Mouse (Mus musculus) left cerebral cortex, postnatal 14 days (tissue): ENCODE data around the gene Vip. TPM values are rescaled to one million over a fixed set of nuclear protein-coding genes. Genes with fewer than 3 reads are reported as not detected.

Experiments
- total RNA-seq, 2 experiments: library from RNA; stranded (reverse); gene quantifications; 2 replicates each; pipeline ENCODE4 v1.2.3; 2021

Gene Vip
- total RNA-seq, 2 experiments from 2014 or later = 41.3 to 50.5 TPM

Other genes with a start within 250 kb of the Vip start
- gene Syne1, start 87.7 kb upstream of the Vip start, total RNA-seq = 100 to 1,000 TPM; 247 to 308 TPM
- gene Myct1, start 45.4 kb upstream of the Vip start, total RNA-seq = 1 to 10 TPM in 1 of 2 experiments, under 1 TPM in 1; 0.59 to 1.1 TPM
- 1 to 10 TPM; 1.0 to 1.5 TPM for gene Fbxo5, start 166.4 kb downstream of the Vip start, total RNA-seq
- 10 to 100 TPM; 10.2 to 12.4 TPM for gene Mtrf1l, start 184.7 kb downstream of the Vip start, total RNA-seq